Mouse (Mus musculus): ENCODE data around the gene Fgfr2.

Fgfr2 gene

DNA sequence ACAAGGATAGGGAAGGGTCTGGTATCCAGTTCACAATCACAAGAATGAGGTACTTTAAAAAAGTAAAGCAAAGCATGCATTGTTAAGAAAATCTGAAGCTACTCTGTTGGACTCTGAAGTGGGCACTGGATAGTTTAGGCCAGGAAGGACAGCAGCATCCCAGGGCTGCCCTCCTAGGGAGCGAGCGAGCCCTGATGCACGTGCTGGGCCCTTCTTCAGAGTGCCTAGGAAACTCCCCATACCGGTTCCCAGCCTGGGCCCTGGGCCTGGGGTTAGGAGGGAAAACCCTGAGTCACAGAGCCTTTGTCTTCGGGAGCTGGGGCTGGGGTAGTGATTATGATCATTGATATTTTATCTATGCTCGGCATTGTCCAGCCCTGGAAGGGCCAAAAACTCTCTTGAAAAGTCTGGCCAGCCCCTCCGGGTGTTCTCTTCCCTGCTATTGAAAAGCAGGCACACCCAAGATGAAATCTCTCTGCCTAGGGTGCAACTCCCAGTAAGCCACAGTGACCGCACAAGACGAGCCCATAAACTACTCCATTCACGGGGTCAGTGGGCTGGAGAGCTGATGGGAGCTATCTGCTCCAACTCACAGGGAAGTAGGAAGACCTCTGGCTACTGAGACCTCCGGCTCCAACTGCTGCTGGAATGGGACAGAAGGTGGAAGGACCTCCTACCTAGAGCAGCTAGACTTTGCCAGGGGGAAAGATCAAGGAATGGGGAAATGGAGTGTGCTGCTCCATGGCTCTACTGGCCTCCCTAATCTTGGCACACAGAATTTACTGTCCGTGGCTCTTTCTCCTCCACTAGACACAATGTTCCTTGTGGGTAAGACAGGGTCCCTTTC lies 354.4 kb downstream of the Fgfr2 start:
- TF ChIP-seq CTCF (conservative IDR thresholded peaks at IDR 0.05; ENCODE audit: low read length) (no peak), NANOG (IDR thresholded peaks at IDR 0.05; ENCODE audit: borderline replicate concordance, low read length) (no peak), POU5F1 (IDR thresholded peaks at IDR 0.05; ENCODE audit: borderline replicate concordance, low read length) (no peak)
- Histone ChIP-seq H3K36me3 (ENCODE audit: insufficient read depth, low read length) (peaks cover 34% of the 10 kb centered on the region; the same call in 1 of the 2 replicates), H3K4me1 (replicated peaks; ENCODE audit: low read depth, low read length) (peaks cover 15% of the 10 kb centered on the region), H3K9me3 (ENCODE audit: low read length) (no peaks in the 10 kb centered on the region), H3K4me3 (replicated peaks; ENCODE audit: low read length) (no peak overlapping the region), H3K27me3 (ENCODE audit: insufficient read depth, low read length) (no peaks in the 10 kb centered on the region)

DNA sequence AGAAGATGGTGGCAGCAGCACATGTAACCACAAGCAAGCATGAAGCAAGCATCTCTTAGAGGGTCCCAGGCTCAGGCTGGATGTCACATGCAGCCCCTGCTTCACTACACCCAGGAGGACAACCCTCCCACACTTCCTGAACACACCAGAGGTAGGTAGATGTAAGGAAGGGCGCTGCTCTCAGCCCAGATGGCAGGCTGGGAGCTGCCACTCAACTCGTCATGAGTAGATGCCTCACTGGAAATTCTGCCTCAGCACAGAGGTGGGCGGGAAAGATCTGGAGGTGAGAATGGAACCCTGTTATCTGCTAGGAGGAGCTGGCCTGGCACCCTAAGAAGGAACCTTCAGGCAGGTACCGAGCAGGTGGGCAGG lies 355.2 kb downstream of the Fgfr2 start:
- TF ChIP-seq CTCF (conservative IDR thresholded peaks at IDR 0.05; ENCODE audit: low read length), result no peak
- no peak for TF ChIP-seq POU5F1 (IDR thresholded peaks at IDR 0.05; ENCODE audit: borderline replicate concordance, low read length)
- no peak for TF ChIP-seq NANOG (IDR thresholded peaks at IDR 0.05; ENCODE audit: borderline replicate concordance, low read length)
- Histone ChIP-seq H3K27me3 (ENCODE audit: insufficient read depth, low read length) (no peaks in the 10 kb centered on the region), H3K36me3 (ENCODE audit: insufficient read depth, low read length) (peaks cover 41% of the 10 kb centered on the region), H3K9me3 (ENCODE audit: low read length) (no peaks in the 10 kb centered on the region; the same call in 1 of the 2 replicates), H3K4me1 (replicated peaks; ENCODE audit: low read depth, low read length) (peaks cover 16% of the 10 kb centered on the region), H3K4me3 (replicated peaks; ENCODE audit: low read length) (no peak overlapping the region)

DNA sequence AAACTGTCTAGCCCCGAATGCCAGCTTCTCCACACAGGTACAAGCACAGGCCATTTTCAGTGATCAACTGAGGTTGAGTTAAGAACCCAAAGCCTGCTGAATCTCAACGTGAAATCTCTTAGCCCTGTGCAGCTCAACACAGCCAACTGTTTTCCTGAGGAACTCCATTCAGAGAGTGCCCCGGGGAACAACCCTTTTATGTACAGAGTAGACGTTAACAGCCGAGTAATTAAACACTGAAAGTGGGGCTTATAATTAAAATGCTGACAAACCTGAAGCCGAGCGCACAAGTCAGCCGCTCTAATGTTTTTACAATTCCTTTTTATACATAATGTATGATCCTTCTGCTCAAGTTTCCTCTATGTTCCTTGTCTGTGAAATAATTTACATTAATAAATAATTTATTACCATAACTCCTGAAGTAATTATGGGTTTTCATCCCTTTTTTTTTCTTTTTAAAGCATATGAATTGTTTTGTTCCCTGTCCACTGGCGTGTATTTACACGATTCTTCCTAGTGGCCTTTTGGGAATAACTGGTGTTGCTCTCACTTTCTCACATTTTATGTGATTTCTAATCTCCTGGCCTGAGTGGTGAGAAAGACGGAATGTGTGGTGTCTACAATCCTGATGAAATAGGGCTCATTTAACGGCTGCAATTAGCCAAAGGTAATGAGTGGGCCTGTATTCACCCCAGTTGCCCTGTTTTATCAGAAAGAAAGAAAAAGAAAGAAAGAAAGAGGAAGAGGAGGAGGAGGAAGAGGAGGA lies 355.7 kb downstream of the Fgfr2 start:
- Histone ChIP-seq H3K4me3 (replicated peaks; ENCODE audit: low read length) (no peak overlapping the region), H3K27me3 (ENCODE audit: insufficient read depth, low read length) (no peaks in the 10 kb centered on the region), H3K36me3 (ENCODE audit: insufficient read depth, low read length) (peaks cover 42% of the 10 kb centered on the region), H3K4me1 (replicated peaks; ENCODE audit: low read depth, low read length) (peaks cover 16% of the 10 kb centered on the region), H3K9me3 (ENCODE audit: low read length) (no peaks in the 10 kb centered on the region; the same call in 1 of the 2 replicates)
- TF ChIP-seq CTCF (conservative IDR thresholded peaks at IDR 0.05; ENCODE audit: low read length) (no peak), NANOG (IDR thresholded peaks at IDR 0.05; ENCODE audit: borderline replicate concordance, low read length) (no peak), POU5F1 (IDR thresholded peaks at IDR 0.05; ENCODE audit: borderline replicate concordance, low read length) (no peak)

DNA sequence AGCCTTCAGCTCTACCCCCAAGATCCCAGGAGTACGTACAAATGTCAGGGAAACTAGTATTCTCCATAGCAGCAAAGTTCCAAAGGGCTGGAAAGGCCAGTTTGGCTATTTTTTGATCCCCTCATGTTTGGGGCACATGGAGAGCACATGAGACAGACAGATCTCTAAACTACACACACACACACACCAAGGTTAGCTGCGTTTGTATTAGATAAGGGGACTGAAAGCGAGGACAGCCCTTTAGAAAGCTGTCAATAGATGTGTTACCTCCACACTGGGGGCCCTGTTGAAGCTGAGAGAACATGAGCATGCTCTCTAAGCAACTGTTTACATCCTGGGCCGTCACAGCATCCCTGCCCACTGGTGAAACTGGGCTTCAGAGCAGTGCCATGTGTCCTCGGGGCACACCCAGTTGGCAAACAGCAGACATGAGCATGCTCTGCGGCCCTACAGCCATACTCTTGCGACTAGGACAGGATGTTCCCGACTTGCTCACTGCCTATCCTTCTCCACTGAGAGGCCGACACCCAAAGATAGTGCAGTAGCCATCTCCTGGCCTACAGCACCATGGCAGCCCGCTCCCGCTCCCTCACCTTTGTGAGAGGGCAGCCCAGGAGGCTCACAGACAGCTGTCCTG lies 356.8 kb downstream of the Fgfr2 start:
- Histone ChIP-seq H3K36me3 (ENCODE audit: insufficient read depth, low read length) (peaks cover 32% of the 10 kb centered on the region), H3K9me3 (ENCODE audit: low read length) (no peaks in the 10 kb centered on the region; the same call in 1 of the 2 replicates), H3K4me1 (replicated peaks; ENCODE audit: low read depth, low read length) (peaks cover 16% of the 10 kb centered on the region), H3K4me3 (replicated peaks; ENCODE audit: low read length) (no peak overlapping the region), H3K27me3 (ENCODE audit: insufficient read depth, low read length) (no peaks in the 10 kb centered on the region)
- TF ChIP-seq NANOG (IDR thresholded peaks at IDR 0.05; ENCODE audit: borderline replicate concordance, low read length) (no peak), CTCF (conservative IDR thresholded peaks at IDR 0.05; ENCODE audit: low read length) (no peak), POU5F1 (IDR thresholded peaks at IDR 0.05; ENCODE audit: borderline replicate concordance, low read length) (no peak)

DNA sequence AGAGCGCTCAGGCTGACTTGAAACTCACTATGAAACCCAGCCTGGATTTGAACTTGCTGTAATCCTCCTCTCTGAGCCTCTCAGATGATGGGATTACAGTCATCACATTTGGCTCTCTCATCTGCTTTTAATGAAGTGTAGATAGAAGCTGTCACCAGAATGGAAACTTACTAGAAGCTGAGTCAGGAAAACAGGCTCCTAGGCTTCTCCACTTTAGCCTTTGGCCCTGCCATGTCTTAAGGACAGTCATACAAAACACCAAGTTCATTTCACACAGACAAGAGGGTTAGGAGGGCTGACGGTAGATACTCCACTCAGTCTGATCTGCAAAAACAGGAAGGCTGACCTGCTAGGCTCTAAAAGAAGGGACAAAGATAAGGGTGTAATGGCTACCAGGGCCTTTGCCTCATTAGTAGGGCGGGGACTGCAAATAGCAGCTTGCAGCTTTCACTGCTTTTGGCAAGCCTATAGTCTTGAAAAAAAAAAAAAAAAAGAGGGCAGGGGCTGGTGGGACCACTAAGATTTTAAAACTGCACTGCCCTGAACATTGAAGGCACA lies 357.4 kb downstream of the Fgfr2 start:
- Histone ChIP-seq H3K9me3 (ENCODE audit: low read length) (no peaks in the 10 kb centered on the region; the same call in 1 of the 2 replicates), H3K27me3 (ENCODE audit: insufficient read depth, low read length) (no peaks in the 10 kb centered on the region), H3K36me3 (ENCODE audit: insufficient read depth, low read length) (peaks cover 28% of the 10 kb centered on the region), H3K4me1 (replicated peaks; ENCODE audit: low read depth, low read length) (peaks cover 16% of the 10 kb centered on the region), H3K4me3 (replicated peaks; ENCODE audit: low read length) (no peak overlapping the region)
- TF ChIP-seq NANOG (IDR thresholded peaks at IDR 0.05; ENCODE audit: borderline replicate concordance, low read length) (no peak), CTCF (conservative IDR thresholded peaks at IDR 0.05; ENCODE audit: low read length) (no peak), POU5F1 (IDR thresholded peaks at IDR 0.05; ENCODE audit: borderline replicate concordance, low read length) (no peak)

DNA sequence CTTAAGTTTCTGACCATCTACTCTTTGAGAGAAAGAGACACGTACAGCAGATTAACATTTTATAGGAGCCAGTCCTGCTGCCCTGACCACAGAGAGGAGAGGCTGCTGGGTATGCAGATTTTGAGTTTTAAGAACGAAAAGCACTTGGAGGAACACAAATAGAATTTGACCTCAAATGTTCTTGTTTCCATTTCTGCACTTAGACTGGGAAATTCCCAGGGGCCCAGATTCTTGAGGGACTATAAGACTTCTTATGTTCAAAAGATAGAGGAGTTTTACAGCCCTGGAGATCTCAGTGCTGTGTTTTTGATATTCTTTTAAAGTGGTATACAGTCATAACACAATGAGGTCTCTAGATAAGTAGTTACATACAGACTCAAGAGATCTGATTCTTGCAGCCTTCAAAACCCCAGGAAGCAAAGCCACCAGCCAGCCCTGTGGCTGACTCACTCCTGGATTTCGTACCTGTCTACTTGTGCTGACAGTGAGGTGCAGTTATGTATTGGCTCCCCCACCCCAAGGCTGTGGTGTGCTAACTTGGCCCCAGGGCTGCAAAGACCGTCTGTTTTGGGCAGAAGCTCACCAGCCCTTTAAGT lies 358.2 kb downstream of the Fgfr2 start:
- Histone ChIP-seq H3K36me3 (ENCODE audit: insufficient read depth, low read length) (peaks cover 24% of the 10 kb centered on the region), H3K4me1 (replicated peaks; ENCODE audit: low read depth, low read length) (peaks cover 20% of the 10 kb centered on the region), H3K9me3 (ENCODE audit: low read length) (no peaks in the 10 kb centered on the region; the same call in 1 of the 2 replicates), H3K27me3 (ENCODE audit: insufficient read depth, low read length) (peaks cover 3% of the 10 kb centered on the region; the same call in 1 of the 2 replicates), H3K4me3 (replicated peaks; ENCODE audit: low read length) (no peak overlapping the region)
- no peak for TF ChIP-seq NANOG (IDR thresholded peaks at IDR 0.05; ENCODE audit: borderline replicate concordance, low read length)

DNA sequence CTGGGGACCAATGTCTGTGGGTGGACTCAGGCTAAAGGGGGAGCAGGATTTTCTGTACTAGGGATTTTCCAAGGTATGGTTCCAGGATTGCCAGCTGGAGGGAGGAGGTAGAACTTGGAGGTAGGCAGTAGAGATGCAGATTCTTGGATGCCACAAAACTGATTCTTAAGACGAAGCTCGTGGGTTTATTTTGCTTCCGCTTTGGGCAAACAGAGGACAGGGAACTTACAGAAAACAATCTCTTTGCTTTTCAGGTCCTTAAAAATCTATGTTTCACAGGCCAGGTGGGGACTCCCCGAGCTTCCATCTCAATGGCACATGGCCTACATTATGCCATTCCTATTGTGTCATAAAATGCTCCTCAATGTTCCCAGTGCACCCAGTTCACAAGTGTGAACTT lies 358.8 kb downstream of the Fgfr2 start:
- Histone ChIP-seq H3K36me3 (ENCODE audit: insufficient read depth, low read length) (peaks cover 23% of the 10 kb centered on the region), H3K4me3 (replicated peaks; ENCODE audit: low read length) (no peak overlapping the region), H3K9me3 (ENCODE audit: low read length) (no peaks in the 10 kb centered on the region; the same call in 1 of the 2 replicates), H3K27me3 (ENCODE audit: insufficient read depth, low read length) (peaks cover 3% of the 10 kb centered on the region; the same call in 1 of the 2 replicates), H3K4me1 (replicated peaks; ENCODE audit: low read depth, low read length) (peaks cover 27% of the 10 kb centered on the region)
- TF ChIP-seq NANOG (IDR thresholded peaks at IDR 0.05; ENCODE audit: borderline replicate concordance, low read length), result no peak
- TF ChIP-seq CTCF (conservative IDR thresholded peaks at IDR 0.05; ENCODE audit: low read length), result no peak

All from E14TG2a.4 (cell line).